ENCODE assay signal across 17 mouse cellular contexts in genomic region chr13:69524158-69524530, GRCm38 (mm10). TPM values are rescaled to one million over a fixed set of nuclear protein-coding genes. Genes with fewer than 3 reads are reported as not detected.
DNase-seq lines count a peak whose midpoint lies in the region; ATAC-seq and TF ChIP-seq lines count a peak whose summit lies in the region.
"Had no signal": no experiment of that assay in that cellular context is flagged by ENCODE, and none has a peak within 500 bp of the region (broad histone marks: within the 10 kb centered on the region; RNA-seq: fewer than 3 reads in every experiment).

No protein-coding gene starts in this region.

- H3K79me2 ChIP-seq in liver, adult 2 months (ENCODE audit: control insufficient read depth, insufficient read depth, low read length): peaks cover 58% of the 10 kb centered on the region

- WGBS in heart, embryonic 12.5 days: 55% methylated on average over 2 of the region's 2 CpGs
- whole genome bisulfite sequencing in liver, adult 2 months: 23% methylated on average over 2 of the region's 2 CpGs
- WGBS in liver, postnatal 0 days (ENCODE audit: insufficient replicate concordance): 68% methylated on average over 2 of the region's 2 CpGs

- H3K4me3 ChIP-seq in heart, embryonic 12.5 days: no peak overlapping the region
- H3K4me3 ChIP-seq in liver, adult 2 months (ENCODE audit: insufficient read depth, low read depth, low read length): no peak overlapping the region
- H3K4me3 ChIP-seq in liver, postnatal 0 days (ENCODE audit: low read depth, low read length): no peak overlapping the region
- H3K4me3 ChIP-seq: hindbrain, embryonic 13.5 days; limb, embryonic 10.5 days; lung, embryonic 15.5 days had no signal

- DNase-seq in heart, adult 9 months (ENCODE audit: low spot score in 2 of 2): no peak
- peak; percentile 66 for DNase-seq in liver, adult 2 months (ENCODE audit: extremely low read depth, low read depth, low spot score)
- DNase-seq in liver: no peak
- peak; percentile 74 to 78 for DNase-seq in kidney, postnatal 25 days
- DNase-seq in liver, postnatal 0 days: no peak
- DNase-seq in layer of hippocampus, adult 9-10 months (ENCODE audit: low spot score): no peak
- DNase-seq: adrenal gland, adult 8-10 months; layer of hippocampus, postnatal 36 days; thymus, adult 2 months had no signal

- TF ChIP-seq EP300 in liver, postnatal 0 days (IDR thresholded peaks at IDR 0.05; ENCODE audit: low read depth): no peak

- 0 out of 2 replicates have a peak overlapping the region, but pooled peaks have one; percentile 0 for H3K9ac ChIP-seq in heart, embryonic 12.5 days
- peak overlapping the region; percentile 20; the same call in 1 of the 2 replicates for H3K9ac ChIP-seq in liver, adult 2 months (ENCODE audit: low read depth, low read length)
- no peak overlapping the region for H3K9ac ChIP-seq in liver, postnatal 0 days (replicated peaks)
- H3K9ac ChIP-seq: hindbrain, embryonic 13.5 days; lung, embryonic 15.5 days had no signal

- H3K36me3 ChIP-seq in heart, embryonic 12.5 days: 0 out of 2 replicates have a peak, but pooled peaks cover under 1% of the 10 kb centered on the region
- no peaks in the 10 kb centered on the region for H3K36me3 ChIP-seq in liver, adult 2 months (ENCODE audit: control insufficient read depth, insufficient read depth, low read length)
- no peaks in the 10 kb centered on the region; the same call in 1 of the 2 replicates for H3K36me3 ChIP-seq in liver, postnatal 0 days (replicated peaks; ENCODE audit: insufficient read depth, low read length)
- H3K36me3 ChIP-seq: hindbrain, embryonic 13.5 days had no signal

- no peak overlapping the region for H3K27ac ChIP-seq in heart, embryonic 12.5 days (ENCODE audit: poor library complexity, severe bottlenecking)
- H3K27ac ChIP-seq in liver, adult 2 months (replicated peaks; ENCODE audit: insufficient read depth, low read depth, low read length): peak overlapping the region; percentile 70
- 0 out of 2 replicates have a peak overlapping the region, but pooled peaks have one; percentile 40 for H3K27ac ChIP-seq in liver, postnatal 0 days (ENCODE audit: low read depth)
- H3K27ac ChIP-seq: hindbrain, embryonic 13.5 days; limb, embryonic 10.5 days; lung, embryonic 15.5 days had no signal

- no peak for TF ChIP-seq CTCF in liver, adult 2 months (IDR thresholded peaks at IDR 0.05; ENCODE audit: low read depth, low read length)
- no peak for TF ChIP-seq CTCF in liver, postnatal 0 days (IDR thresholded peaks at IDR 0.05; ENCODE audit: low read depth)

- H3K4me1 ChIP-seq in heart, embryonic 12.5 days (replicated peaks): peaks cover 82% of the 10 kb centered on the region
- H3K4me1 ChIP-seq in liver, adult 2 months (ENCODE audit: control insufficient read depth, insufficient read depth, low read length): peaks cover 51% of the 10 kb centered on the region
- H3K4me1 ChIP-seq in liver, postnatal 0 days (ENCODE audit: insufficient read depth): peaks cover 60% of the 10 kb centered on the region

- no peak overlapping the region for H3K4me2 ChIP-seq in heart, embryonic 12.5 days
- no peak overlapping the region for H3K4me2 ChIP-seq in liver, postnatal 0 days (ENCODE audit: low read depth, low read length)
- H3K4me2 ChIP-seq: hindbrain, embryonic 13.5 days; lung, embryonic 15.5 days had no signal

- TF ChIP-seq POLR2A in liver, adult 2 months (IDR thresholded peaks at IDR 0.05; ENCODE audit: extremely low read depth, insufficient read depth, low read length): no peak

- no peaks in the 10 kb centered on the region for H3K27me3 ChIP-seq in heart, embryonic 12.5 days (replicated peaks)
- no peaks in the 10 kb centered on the region for H3K27me3 ChIP-seq in liver, adult 2 months (ENCODE audit: control insufficient read depth, insufficient read depth, low read length)
- no peaks in the 10 kb centered on the region for H3K27me3 ChIP-seq in liver, postnatal 0 days (ENCODE audit: insufficient read depth, low read length)
- H3K27me3 ChIP-seq: hindbrain, embryonic 13.5 days; lung, embryonic 15.5 days had no signal

- no peak for ATAC-seq in heart, embryonic 12.5 days (ENCODE audit: insufficient number of reproducible peaks, low FRiP score)
- no peak for ATAC-seq in liver, postnatal 0 days
- ATAC-seq: CD4-positive, CD25-positive, alpha-beta regulatory T cell, adult 4 months; forebrain, embryonic 14.5 days; intestine, embryonic 16.5 days; midbrain, embryonic 16.5 days had no signal

- H3K9me3 ChIP-seq in heart, embryonic 12.5 days (replicated peaks): no peaks in the 10 kb centered on the region
- no peaks in the 10 kb centered on the region for H3K9me3 ChIP-seq in liver, postnatal 0 days (ENCODE audit: low read length)
- H3K9me3 ChIP-seq: hindbrain, embryonic 13.5 days; limb, embryonic 10.5 days; lung, embryonic 15.5 days had no signal

RNA-seq across cellular contexts. Expression of gene Nsun2, which starts 9.4 kb away (rescaled TPM):
- 77.9 and 81.6 TPM in 2 replicates for polyA plus RNA-seq in heart, embryonic 12.5 days (2016; fragmentation: Nextera tagmentation; extraction: Ambion mirVana)
- 74.1 and 81.0 TPM in 2 replicates for total RNA-seq in liver, adult 2 months (2014; rRNA removed)
- polyA plus RNA-seq in liver, adult 2 months (2012; rRNA removed): 40.5 and 48.3 TPM in 2 replicates
- polyA plus RNA-seq in liver, postnatal 0 days (2015; fragmentation: Nextera tagmentation; extraction: Ambion mirVana): 46.0 and 47.5 TPM in 2 replicates

RNA-seq across cellular contexts. Expression of gene Tent4a, which starts 10.3 kb away (rescaled TPM):
- 3.9 and 4.0 TPM in 2 replicates for polyA plus RNA-seq in heart, embryonic 12.5 days (2016; fragmentation: Nextera tagmentation; extraction: Ambion mirVana)
- total RNA-seq in liver, adult 2 months (2014; rRNA removed): 8.7 and 8.9 TPM in 2 replicates
- polyA plus RNA-seq in liver, adult 2 months (2012; rRNA removed): 9.9 and 11.0 TPM in 2 replicates
- 1.9 and 2.4 TPM in 2 replicates for polyA plus RNA-seq in liver, postnatal 0 days (2015; fragmentation: Nextera tagmentation; extraction: Ambion mirVana)

Comparison
In these comparisons a context has a peak if more than half of its experiments do, and no peak if none do; other contexts are left out.
1. DNase-seq: peak in liver, adult 2 months (single experiment) and kidney, postnatal 25 days (2 of 2); none in heart, adult 9 months (0 of 2), liver (single experiment), liver, postnatal 0 days (single experiment) and layer of hippocampus, adult 9-10 months (single experiment).